Mouse (Mus musculus): ENCODE data around the gene Mybpc1. TPM values are rescaled to one million over a fixed set of nuclear protein-coding genes. Genes with fewer than 3 reads are reported as not detected.
"Not testable (repeated sequence)": the region's sequence is repeated elsewhere in the genome, so short reads cannot be mapped to it uniquely, and the experiment has no call there.

Mybpc1 gene
- polyA plus RNA-seq, 1 experiment from 2014 or later, result 2.1 TPM

DNA sequence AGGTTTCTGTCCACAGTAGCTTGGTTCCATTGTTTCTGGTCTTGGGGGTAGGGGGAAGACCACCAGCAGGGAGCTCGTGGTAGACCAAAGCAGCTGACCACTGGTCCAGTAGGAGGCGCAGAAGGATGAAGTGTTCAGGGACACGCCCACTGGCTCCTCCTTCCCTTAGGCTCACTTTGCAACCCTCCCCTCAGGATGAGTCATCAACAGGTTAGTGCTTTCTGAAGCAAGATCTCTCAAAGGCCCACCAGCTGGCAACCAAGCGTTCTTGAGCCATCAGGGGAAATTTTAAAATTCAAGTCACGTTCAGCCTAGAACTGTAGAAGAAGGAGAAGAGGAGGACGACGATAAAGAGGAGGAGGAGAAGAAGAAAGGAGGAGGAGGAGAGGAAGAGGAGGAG is 113.3 kb downstream of the Mybpc1 start:
- no peak overlapping the region for H3K27ac ChIP-seq (ENCODE audit: low read depth, low read length)

DNA sequence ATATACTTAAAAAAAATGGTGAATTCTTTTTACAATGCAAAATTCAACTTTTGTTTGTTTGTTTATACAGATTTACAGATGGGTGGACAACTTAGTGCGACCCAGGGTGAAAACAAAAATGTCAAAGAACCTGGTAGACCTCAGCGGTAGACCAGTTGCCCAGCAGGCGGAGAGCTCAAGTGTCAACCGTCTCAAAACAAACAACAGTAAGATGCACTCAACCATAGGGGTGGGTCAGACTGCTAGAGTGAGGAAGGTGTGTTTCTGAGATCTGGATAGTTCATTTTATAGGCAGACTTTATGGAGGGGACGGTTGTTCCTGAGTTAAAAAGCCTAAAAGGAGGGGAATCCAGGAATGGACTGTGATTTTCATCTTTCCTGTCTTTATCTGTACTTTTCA is 116.3 kb downstream of the Mybpc1 start:
- H3K4me3 ChIP-seq (ENCODE audit: low read depth, low read length), result no peak overlapping the region
- H3K4me1 ChIP-seq (ENCODE audit: control insufficient read depth, insufficient read depth, low read length), result no peaks in the 10 kb centered on the region
- H3K27ac ChIP-seq (ENCODE audit: low read depth, low read length), result no peak overlapping the region
- DNase-seq (ENCODE audit: low spot score, missing footprints), result no peak
- ATAC-seq (ENCODE audit: low FRiP score), result no peak
- no peaks in the 10 kb centered on the region for H3K36me3 ChIP-seq (ENCODE audit: control insufficient read depth, insufficient read depth, low read length)
- no peaks in the 10 kb centered on the region for H3K9me3 ChIP-seq (ENCODE audit: control insufficient read depth, low read length)
- H3K4me2 ChIP-seq, result no peak overlapping the region
- H3K27me3 ChIP-seq (ENCODE audit: control insufficient read depth, insufficient read depth, low read length), result no peaks in the 10 kb centered on the region
- WGBS, result 88% methylated on average over 5 of the region's 5 CpGs
- H3K9ac ChIP-seq (ENCODE audit: low read length), result no peak overlapping the region

More for the DNA sequence above, 113.3 kb downstream of the Mybpc1 start:
- no peak for DNase-seq (ENCODE audit: low spot score, missing footprints)
- Histone ChIP-seq H3K36me3 (ENCODE audit: control insufficient read depth, insufficient read depth, low read length) (no peaks in the 10 kb centered on the region), H3K4me3 (ENCODE audit: low read depth, low read length) (no peak overlapping the region), H3K4me2 (no peak overlapping the region), H3K9ac (ENCODE audit: low read length) (no peak overlapping the region), H3K9me3 (ENCODE audit: control insufficient read depth, low read length) (no peaks in the 10 kb centered on the region), H3K4me1 (ENCODE audit: control insufficient read depth, insufficient read depth, low read length) (no peaks in the 10 kb centered on the region), H3K27me3 (ENCODE audit: control insufficient read depth, insufficient read depth, low read length) (no peaks in the 10 kb centered on the region)
- ATAC-seq (ENCODE audit: low FRiP score), result no peak
- WGBS, result 71% methylated on average over 7 of the region's 7 CpGs

DNA sequence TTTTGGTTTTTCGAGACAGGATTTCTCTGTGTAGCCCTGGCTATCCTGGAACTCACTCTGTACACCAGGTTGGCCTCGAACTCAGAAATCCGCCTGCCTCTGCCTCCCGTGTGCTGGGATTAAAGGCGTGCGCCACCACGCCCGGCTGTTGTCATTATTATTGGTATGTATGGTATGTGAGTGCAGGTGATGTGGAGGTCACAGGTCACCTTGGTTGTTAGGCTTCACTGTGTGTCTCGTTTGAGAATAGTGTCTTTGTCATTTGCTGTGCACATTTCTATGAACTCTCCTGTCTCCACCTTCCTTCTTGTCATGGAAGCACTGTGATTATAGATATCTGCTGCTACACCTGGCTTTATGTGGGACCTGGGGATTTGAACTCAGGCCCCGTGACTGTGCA is 122.1 kb downstream of the Mybpc1 start:
- not testable (repeated sequence) for H3K27ac ChIP-seq (ENCODE audit: low read depth, low read length); H3K4me2 ChIP-seq; H3K4me1 ChIP-seq (ENCODE audit: control insufficient read depth, insufficient read depth, low read length); H3K9me3 ChIP-seq (ENCODE audit: control insufficient read depth, low read length); H3K9ac ChIP-seq (ENCODE audit: low read length); H3K36me3 ChIP-seq (ENCODE audit: control insufficient read depth, insufficient read depth, low read length); H3K27me3 ChIP-seq (ENCODE audit: control insufficient read depth, insufficient read depth, low read length); H3K4me3 ChIP-seq (ENCODE audit: low read depth, low read length); DNase-seq (ENCODE audit: low spot score, missing footprints); ATAC-seq (ENCODE audit: low FRiP score)
- WGBS, result 89% methylated on average over 10 of the region's 10 CpGs

Other genes with a start within 250 kb of the Mybpc1 start
- 0.34 and 0.76 TPM in 2 replicates for gene Dram1, start 226.1 kb downstream of the Mybpc1 start, polyA plus RNA-seq (2014; fragmentation: Nextera tagmentation; extraction: Ambion mirVana)
- gene Gnptab, start 226.0 kb downstream of the Mybpc1 start, polyA plus RNA-seq (2014; fragmentation: Nextera tagmentation; extraction: Ambion mirVana), result 6.5 and 7.0 TPM in 2 replicates
- gene Sycp3, start 145.6 kb downstream of the Mybpc1 start, polyA plus RNA-seq (2014; fragmentation: Nextera tagmentation; extraction: Ambion mirVana), result 0.19 TPM in 1 of 2 replicates, not detected in the other
- gene Chpt1, start 101.1 kb downstream of the Mybpc1 start, polyA plus RNA-seq (2014; fragmentation: Nextera tagmentation; extraction: Ambion mirVana), result 20.6 and 20.8 TPM in 2 replicates
- gene Spic, start 79.9 kb upstream of the Mybpc1 start, polyA plus RNA-seq (2014; fragmentation: Nextera tagmentation; extraction: Ambion mirVana), result not detected in 2 replicates
- gene Arl1, start 125.7 kb upstream of the Mybpc1 start, polyA plus RNA-seq (2014; fragmentation: Nextera tagmentation; extraction: Ambion mirVana), result 165 and 178 TPM in 2 replicates
- gene Utp20, start 221.7 kb upstream of the Mybpc1 start, polyA plus RNA-seq (2014; fragmentation: Nextera tagmentation; extraction: Ambion mirVana), result 17.6 and 22.8 TPM in 2 replicates